Mouse (Mus musculus) heart, adult 2 months (tissue): ENCODE measurements around the gene Srp72. TPM values are rescaled to one million over a fixed set of nuclear protein-coding genes. Genes with fewer than 3 reads are reported as not detected.

Experiments used
- DNase-seq, 2 experiments: peaks; one replicate each; pipeline ENCODE4 v3.0.0; 2021
- H3K27ac ChIP-seq: fragments of 200-600 bp; 2 replicates; pipeline ENCODE4 v1.8.1; 2022
- H3K27me3 ChIP-seq: fragments of 200-500 bp; 2 replicates; pipeline ENCODE4 v1.6.1; 2012; ENCODE audit warnings: mild to moderate bottlenecking, low read length, inconsistent platforms, mixed read lengths; ENCODE audit not compliant: control insufficient read depth, insufficient read depth
- H3K36me3 ChIP-seq: fragments of 200-500 bp; 2 replicates; pipeline ENCODE4 v1.6.1; 2012; ENCODE audit warnings: low read length, inconsistent platforms; ENCODE audit not compliant: control insufficient read depth, insufficient read depth
- H3K4me1 ChIP-seq: fragments of 200-500 bp; 2 replicates; pipeline ENCODE4 v1.6.1; 2011; ENCODE audit warnings: low read length; ENCODE audit not compliant: control insufficient read depth, insufficient read depth
- H3K4me3 ChIP-seq: fragments of 200-600 bp; 2 replicates; pipeline ENCODE4 v1.8.1; 2022
- H3K79me2 ChIP-seq: fragments of 200-500 bp; replicated peaks from 2 replicates; pipeline ENCODE4 v1.6.1; 2012; ENCODE audit warnings: mild to moderate bottlenecking, inconsistent platforms, low read length, moderate library complexity, mixed read lengths; ENCODE audit not compliant: control insufficient read depth, insufficient read depth
- H3K9ac ChIP-seq: fragments of 200-500 bp; 2 replicates; pipeline ENCODE4 v1.6.1; 2012; ENCODE audit warnings: low read depth, mild to moderate bottlenecking, control low read depth, inconsistent platforms, low read length, mixed read lengths
- CTCF ChIP-seq: fragments of 200-600 bp; IDR thresholded peaks from 2 replicates; pipeline ENCODE4 v1.8.1; 2022; ENCODE audit warnings: antibody characterized with exemption, mild to moderate bottlenecking, moderate library complexity
- EP300 ChIP-seq: fragments of 200-500 bp; IDR thresholded peaks from 2 replicates; pipeline ENCODE4 v1.6.1; 2011; ENCODE audit warnings: low read depth, low read length, control low read depth; ENCODE audit not compliant: insufficient read depth
- POLR2A ChIP-seq: fragments of 200-500 bp; IDR thresholded peaks from 2 replicates; pipeline ENCODE4 v1.6.1; 2011; ENCODE audit warnings: mild to moderate bottlenecking, low read depth, low read length, control low read depth; ENCODE audit not compliant: insufficient read depth
- WGBS: fragments of 180-500 bp; shearing (Covaris S2); methylation state at CpG from one replicate; pipeline ENCODE4 v1.1.7; 2018; 5-methylcytosine and 5-hydroxymethylcytosine counted together
- intact Hi-C: fragments of 180-260 bp; cut with DNase I; formaldehyde crosslinking; loops from one replicate; pipeline ENCODE4 v1.15.1; 2025
- polyA plus RNA-seq: library from polyadenylated mRNA; depleted of rRNA; stranded (reverse); fragments of >200 nt; gene quantifications from 2 replicates; pipeline ENCODE4 v1.2.3, GENCODE M21; 2012
- total RNA-seq, 2 experiments: library from RNA; stranded (reverse); gene quantifications; 2 replicates each; pipeline ENCODE4 v1.2.3; 2021

Gene Srp72
- total and polyA plus RNA-seq, 3 experiments, result 16.3 to 56.2 (median 51.5) TPM

GRCm38 (mm10) chr5:76950343-76951105 is 24.0 kb upstream of the Srp72 start:
- H3K27ac ChIP-seq, result peak overlapping the region; percentile 76
- peaks cover 24% of the 10 kb centered on the region for H3K36me3 ChIP-seq
- intact Hi-C loops, result loop anchor here (1.0 to 2.0 kb wide), 2 partner anchors 24 to 45 kb away; partner anchors contain the start of genes Aasdh and Srp72
- peaks cover 2% of the 10 kb centered on the region for H3K79me2 ChIP-seq
- H3K4me1 ChIP-seq, result peaks cover 18% of the 10 kb centered on the region
- DNase-seq, result no peak
- H3K9ac ChIP-seq, result peak overlapping the region; percentile 55
- 1% methylated on average over 24 of the region's 24 CpGs for WGBS
- no peaks in the 10 kb centered on the region for H3K27me3 ChIP-seq
- TF ChIP-seq CTCF (no peak), POLR2A (no peak), EP300 (no peak)
- H3K4me3 ChIP-seq, result peak overlapping the region; percentile 77

GRCm38 (mm10) chr5:76951106-76952027 is 23.1 kb upstream of the Srp72 start, which contains the start of the genes Paics and Ppat:
Gene Paics, plus strand, starts transcription at chr5:76951307.
Gene Ppat, minus strand, starts transcription at chr5:76951578.
- Histone ChIP-seq H3K9ac (peak within 1 kb of the TSS; percentile 84), H3K27me3 (no peaks in the 10 kb centered on the region), H3K4me1 (peaks cover 18% of the 10 kb centered on the region), H3K36me3 (peaks cover 20% of the 10 kb centered on the region), H3K27ac (peak within 1 kb of the TSS; percentile 92), H3K79me2 (peaks cover 2% of the 10 kb centered on the region), H3K4me3 (peak within 1 kb of the TSS; percentile 77)
- under 1% methylated on average over 81 of the region's 81 CpGs for WGBS
- peak; percentile 10; the same call in 1 of the 2 replicates for TF ChIP-seq CTCF
- TF ChIP-seq POLR2A, result peak; percentile 96
- TF ChIP-seq EP300, result peak; percentile 78
- DNase-seq, result peak; percentile 98 to 99
- intact Hi-C loops, result loop anchor here (1.0 to 2.0 kb wide), 2 partner anchors 23 to 46 kb away; partner anchors contain the start of genes Aasdh and Srp72

- peak overlapping the region; percentile 92 for H3K27ac ChIP-seq
- peaks cover 15% of the 10 kb centered on the region for H3K4me1 ChIP-seq
- intact Hi-C loops, result no loop called here
- no peak for DNase-seq
- H3K27me3 ChIP-seq, result no peaks in the 10 kb centered on the region
- peaks cover 2% of the 10 kb centered on the region for H3K79me2 ChIP-seq
- no peak for TF ChIP-seq CTCF
- TF ChIP-seq EP300, result no peak
- TF ChIP-seq POLR2A, result no peak
- peak overlapping the region; percentile 77 for H3K4me3 ChIP-seq
- WGBS, result 8% methylated on average over 7 of the region's 7 CpGs
- H3K9ac ChIP-seq, result peak overlapping the region; percentile 84
- peaks cover 20% of the 10 kb centered on the region for H3K36me3 ChIP-seq
Measured at GRCm38 (mm10) chr5:76952112-76953040, 22.1 kb upstream of the Srp72 start.

GRCm38 (mm10) chr5:76953794-76954193 is 20.7 kb upstream of the Srp72 start:
- no peak for DNase-seq
- Histone ChIP-seq H3K36me3 (peaks cover 23% of the 10 kb centered on the region), H3K27me3 (no peaks in the 10 kb centered on the region), H3K9ac (no peak overlapping the region), H3K79me2 (peaks cover 2% of the 10 kb centered on the region), H3K4me1 (peaks cover 10% of the 10 kb centered on the region), H3K27ac (no peak overlapping the region), H3K4me3 (no peak overlapping the region)
- intact Hi-C loops, result no loop called here
- 40% methylated on average over 3 of the region's 3 CpGs for WGBS
- TF ChIP-seq EP300, result no peak
- no peak for TF ChIP-seq CTCF
- TF ChIP-seq POLR2A, result no peak
